Mouse (Mus musculus): ENCODE data around the gene Elavl1.
A peak's percentile ranks its signal among the peaks of the same experiment; 100 is the strongest.
"Not testable (repeated sequence)": the region's sequence is repeated elsewhere in the genome, so short reads cannot be mapped to it uniquely, and the experiment has no call there.

The Elavl1 gene

GRCm38 (mm10) chr8:4258678-4259077 is 66.5 kb downstream of the Elavl1 start:
- peak; percentile 90 for DNase-seq (ENCODE audit: low read depth, low spot score)

- peak; percentile 83 for DNase-seq (ENCODE audit: low read depth, low spot score)
Observed at GRCm38 (mm10) chr8:4258233-4258632, 67.0 kb downstream of the Elavl1 start.

- no peak for DNase-seq (ENCODE audit: low read depth, low spot score)
Observed at GRCm38 (mm10) chr8:4257350-4257749, 67.9 kb downstream of the Elavl1 start.

GRCm38 (mm10) chr8:4256911-4257310 is 68.3 kb downstream of the Elavl1 start:
- DNase-seq (ENCODE audit: low read depth, low spot score): no peak

- not testable (repeated sequence) for DNase-seq (ENCODE audit: low read depth, low spot score)
Observed at GRCm38 (mm10) chr8:4255471-4255870, 69.7 kb downstream of the Elavl1 start.

GRCm38 (mm10) chr8:4254001-4254400 is 71.2 kb downstream of the Elavl1 start:
- peak; percentile 59 for DNase-seq (ENCODE audit: low read depth, low spot score)

- peak; percentile 97 for DNase-seq (ENCODE audit: low read depth, low spot score)
Observed at GRCm38 (mm10) chr8:4252934-4253841, 72.0 kb downstream of the Elavl1 start, which contains the start of gene Snapc2. TSS of gene Snapc2 (plus strand) at chr8:4253080.

- DNase-seq (ENCODE audit: low read depth, low spot score): no peak
Observed at GRCm38 (mm10) chr8:4252116-4252760, 73.0 kb downstream of the Elavl1 start.

GRCm38 (mm10) chr8:4250306-4250970 is 74.8 kb downstream of the Elavl1 start:
- DNase-seq (ENCODE audit: low read depth, low spot score): peak; percentile 78

- peak; percentile 57 for DNase-seq (ENCODE audit: low read depth, low spot score)
Observed at GRCm38 (mm10) chr8:4249213-4249612, 76.0 kb downstream of the Elavl1 start.

GRCm38 (mm10) chr8:4247951-4248540 is 77.2 kb downstream of the Elavl1 start, which contains the start of gene Tgfbr3l:
TSS of gene Tgfbr3l (plus strand) at chr8:4248214.
- no peak for DNase-seq (ENCODE audit: low read depth, low spot score)

GRCm38 (mm10) chr8:4247241-4247640 is 78.0 kb downstream of the Elavl1 start:
- no peak for DNase-seq (ENCODE audit: low read depth, low spot score)

GRCm38 (mm10) chr8:4245737-4246136 is 79.5 kb downstream of the Elavl1 start:
- no peak for DNase-seq (ENCODE audit: low read depth, low spot score)

- DNase-seq (ENCODE audit: low read depth, low spot score): no peak
Observed at GRCm38 (mm10) chr8:4245061-4245460, 80.2 kb downstream of the Elavl1 start.

- no peak for DNase-seq (ENCODE audit: low read depth, low spot score)
Observed at GRCm38 (mm10) chr8:4239193-4239890, 85.9 kb downstream of the Elavl1 start.

GRCm38 (mm10) chr8:4238434-4239192 is 86.6 kb downstream of the Elavl1 start, which contains the start of the genes Map2k7 and Gm49320:
TSS of gene Map2k7 (plus strand) at chr8:4238740.
TSS of gene Gm49320 (plus strand) at chr8:4238865.
- DNase-seq (ENCODE audit: low read depth, low spot score): peak; percentile 99

GRCm38 (mm10) chr8:4237814-4238433 is 87.3 kb downstream of the Elavl1 start:
- DNase-seq (ENCODE audit: low read depth, low spot score): peak; percentile 63
